Mouse (Mus musculus) cortical plate, adult 2 months (tissue): ENCODE results near the gene Gpx5.

Experiments used
- CTCF ChIP-seq: fragments of 200-500 bp; IDR thresholded peaks from 2 replicates; pipeline ENCODE4 v1.5.1; 2011; ENCODE audit warnings: mild to moderate bottlenecking, control low read depth, low read length; ENCODE audit not compliant: insufficient read depth; ENCODE audit errors: extremely low read depth
- POLR2A ChIP-seq: fragments of 200-500 bp; IDR thresholded peaks from 2 replicates; pipeline ENCODE4 v1.6.1; 2011; ENCODE audit warnings: mild to moderate bottlenecking, low read length, control low read depth; ENCODE audit not compliant: insufficient read depth; ENCODE audit errors: extremely low read depth

DNA sequence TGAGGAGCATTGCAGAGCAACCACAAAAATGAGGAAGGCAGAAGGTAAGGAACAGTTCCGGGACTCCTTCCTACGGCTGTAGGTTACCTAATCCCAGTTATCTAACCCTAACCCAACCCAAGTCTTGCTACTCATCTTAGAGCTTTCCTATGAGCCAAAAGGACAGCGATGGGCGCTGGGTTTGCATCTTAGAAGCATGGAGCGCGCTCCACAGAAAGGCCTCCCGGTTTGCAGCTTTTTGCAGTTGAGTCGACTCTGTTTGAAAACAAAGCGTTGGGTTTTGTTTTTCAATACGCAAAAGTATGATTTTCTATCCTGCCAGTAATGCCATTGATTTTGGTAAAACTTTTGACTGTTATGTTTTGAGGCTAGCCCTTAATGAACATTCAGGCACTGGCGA lies 28.6 kb downstream of the Gpx5 start:
- no peak for TF ChIP-seq CTCF
- TF ChIP-seq POLR2A = no peak
